Mouse (Mus musculus): ENCODE data around the gene Serpina3n.
"Not testable (repeated sequence)": the region's sequence is repeated elsewhere in the genome, so short reads cannot be mapped to it uniquely, and the experiment has no call there.

The Serpina3n gene

DNA sequence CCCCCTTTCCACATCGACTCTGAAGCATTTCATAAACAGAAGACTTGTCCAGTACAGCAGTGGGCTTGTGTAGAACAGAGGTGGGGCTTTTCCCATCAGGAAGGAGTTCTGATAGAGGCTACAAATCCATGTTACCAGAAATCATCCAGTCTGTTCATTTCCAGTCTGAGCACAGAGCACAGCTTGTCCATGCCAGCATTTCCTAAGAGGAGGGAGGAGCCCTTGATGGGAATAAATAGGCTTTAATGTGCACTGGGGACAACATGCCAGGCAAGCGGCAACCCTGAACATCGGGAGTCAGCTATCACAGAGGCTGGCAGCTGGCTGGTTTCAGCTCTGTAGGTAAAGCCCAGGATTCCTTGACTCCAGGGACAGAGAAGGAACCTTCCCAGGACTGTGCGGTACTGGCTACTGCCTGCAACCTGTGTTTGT lies at the start of gene Serpina3n:
Gene Serpina3n (plus strand): TSS at position 276 of the 432 bp plus-strand sequence.
- peak; percentile 46 for DNase-seq (ENCODE audit: low read depth, low spot score)

GRCm38 (mm10) chr12:104369986-104370385 lies 36.5 kb upstream of the Serpina3n start:
- DNase-seq (ENCODE audit: low read depth, low spot score) = no peak

DNA sequence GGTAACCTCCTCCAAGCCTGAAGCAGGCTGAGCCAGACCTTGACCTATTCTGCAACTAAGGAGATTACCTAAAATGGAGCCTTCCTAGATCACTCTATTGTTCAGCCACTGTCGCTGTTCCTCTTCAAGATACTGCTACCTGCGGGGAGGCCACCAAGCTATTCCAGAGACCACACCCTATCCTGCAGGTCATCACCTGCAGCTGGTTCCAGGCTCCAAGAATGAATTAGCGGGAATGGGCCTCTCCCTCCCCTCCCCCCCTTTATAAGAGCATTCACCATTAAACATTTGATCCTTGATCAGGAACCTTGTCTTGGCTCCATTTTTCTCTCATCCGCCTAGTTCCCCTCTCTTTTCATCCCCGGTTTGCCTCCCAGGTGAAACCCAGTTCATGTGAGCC lies 29.4 kb upstream of the Serpina3n start:
- not testable (repeated sequence) for DNase-seq (ENCODE audit: low read depth, low spot score)

DNA sequence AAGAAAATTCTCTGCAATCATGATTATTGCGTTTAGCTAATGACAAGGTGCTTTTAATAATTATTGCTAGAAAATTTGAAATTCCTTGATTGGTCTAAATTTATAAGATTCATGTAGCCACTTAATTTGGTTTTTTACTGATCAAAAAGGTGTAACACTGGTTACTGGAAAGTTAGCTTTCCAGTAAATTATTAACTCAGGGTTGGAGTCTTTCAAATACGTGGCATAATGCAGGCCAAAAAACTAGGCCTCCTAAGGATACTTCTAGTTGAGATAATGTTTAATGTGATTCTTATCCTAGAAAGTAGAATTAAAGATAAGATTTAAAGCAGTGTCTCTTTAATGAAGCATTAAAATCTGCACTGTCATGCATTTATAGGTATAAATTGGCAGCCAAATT lies 28.2 kb upstream of the Serpina3n start:
- not testable (repeated sequence) for DNase-seq (ENCODE audit: low read depth, low spot score)

DNA sequence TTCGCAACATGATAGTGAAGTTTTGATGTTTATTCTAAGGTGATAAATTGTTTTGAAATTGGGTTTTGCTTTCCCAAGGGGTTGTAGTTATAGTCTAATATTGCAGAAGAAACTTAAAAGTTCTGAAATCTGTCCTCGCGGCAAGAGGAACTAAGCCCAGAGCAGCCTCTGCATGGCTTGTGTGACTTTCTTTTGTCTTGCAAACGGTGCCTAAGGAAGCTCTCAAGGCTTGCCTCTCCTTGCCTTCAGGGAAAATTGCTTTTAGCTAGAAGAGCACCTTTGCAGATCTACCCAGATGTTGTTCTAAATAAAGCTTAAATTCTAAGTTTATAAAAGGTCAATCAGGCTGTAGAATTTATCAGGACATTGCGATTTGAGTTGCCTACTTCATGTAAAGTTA lies 27.7 kb upstream of the Serpina3n start:
- not testable (repeated sequence) for DNase-seq (ENCODE audit: low read depth, low spot score)

- no peak for DNase-seq (ENCODE audit: low read depth, low spot score)
These were observed 26.7 kb upstream of the Serpina3n start for GRCm38 (mm10) chr12:104379856-104380255.

DNA sequence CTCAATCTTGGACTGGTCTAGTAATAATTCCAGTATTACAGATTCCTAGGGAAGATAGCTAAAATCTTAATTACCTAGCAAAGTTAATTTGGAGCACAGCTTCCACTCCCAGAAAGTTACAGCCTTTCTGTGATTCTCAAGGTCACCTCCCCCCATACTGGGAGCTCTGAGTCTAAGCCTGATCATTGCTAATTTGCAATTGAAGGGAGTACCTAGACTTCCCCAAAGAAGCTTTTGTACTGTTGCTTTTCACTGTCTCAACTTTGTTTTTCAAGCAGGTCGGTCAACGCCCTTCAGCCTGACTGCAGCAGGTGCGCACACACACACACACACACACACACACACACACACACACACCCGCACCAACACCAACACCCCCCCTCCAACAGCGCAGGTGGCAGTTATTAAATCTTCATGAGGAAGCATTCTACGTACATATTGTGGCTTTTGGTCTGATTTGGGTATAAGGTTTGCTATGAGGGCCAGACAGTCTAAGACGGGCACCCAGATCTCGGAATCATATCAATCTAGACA lies 25.4 kb upstream of the Serpina3n start:
- not testable (repeated sequence) for DNase-seq (ENCODE audit: low read depth, low spot score)

- DNase-seq (ENCODE audit: low read depth, low spot score) = not testable (repeated sequence)
These were observed 20.5 kb upstream of the Serpina3n start for GRCm38 (mm10) chr12:104385987-104386386.

DNA sequence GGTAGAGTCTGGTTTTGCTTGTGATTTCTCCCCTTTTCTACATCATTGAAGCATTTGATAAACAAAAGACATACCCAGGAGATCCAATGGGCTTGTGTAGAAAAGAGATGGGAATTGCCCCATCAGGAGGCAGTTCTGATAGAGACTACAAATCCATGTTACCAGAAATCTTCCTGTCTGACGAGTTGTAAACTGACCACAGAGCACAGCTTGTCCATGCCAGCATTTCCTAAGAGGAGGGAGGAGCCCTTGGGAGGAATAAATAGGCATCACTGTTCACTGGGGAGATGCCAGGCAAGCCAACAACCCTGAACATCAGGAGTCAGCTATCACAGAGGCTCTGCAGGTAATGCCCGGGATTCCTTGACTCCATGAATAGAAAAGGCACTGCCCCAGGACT lies 19.7 kb upstream of the Serpina3n start:
- DNase-seq (ENCODE audit: low read depth, low spot score) = not testable (repeated sequence)

DNA sequence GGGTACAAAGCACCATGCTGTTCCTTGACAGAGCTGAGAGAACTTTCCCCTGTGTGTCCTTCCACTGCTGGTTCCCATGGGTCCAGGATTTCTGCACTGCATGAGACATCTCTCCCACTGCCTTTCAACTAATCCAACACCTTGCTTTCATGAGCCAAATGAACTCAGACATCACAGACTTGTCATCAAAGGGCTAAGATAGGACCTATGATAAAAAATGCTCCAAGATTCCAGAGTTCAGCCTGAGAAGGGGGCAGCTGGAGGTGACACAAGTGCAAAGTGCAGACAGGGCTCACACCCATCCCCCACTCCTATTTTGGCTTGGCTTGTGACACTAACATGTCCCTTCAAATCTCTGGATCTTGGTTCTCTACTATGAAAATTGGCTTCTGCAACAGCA lies 18.1 kb upstream of the Serpina3n start:
- DNase-seq (ENCODE audit: low read depth, low spot score) = no peak

- not testable (repeated sequence) for DNase-seq (ENCODE audit: low read depth, low spot score)
These were observed 15.5 kb upstream of the Serpina3n start for GRCm38 (mm10) chr12:104391057-104391456.

DNA sequence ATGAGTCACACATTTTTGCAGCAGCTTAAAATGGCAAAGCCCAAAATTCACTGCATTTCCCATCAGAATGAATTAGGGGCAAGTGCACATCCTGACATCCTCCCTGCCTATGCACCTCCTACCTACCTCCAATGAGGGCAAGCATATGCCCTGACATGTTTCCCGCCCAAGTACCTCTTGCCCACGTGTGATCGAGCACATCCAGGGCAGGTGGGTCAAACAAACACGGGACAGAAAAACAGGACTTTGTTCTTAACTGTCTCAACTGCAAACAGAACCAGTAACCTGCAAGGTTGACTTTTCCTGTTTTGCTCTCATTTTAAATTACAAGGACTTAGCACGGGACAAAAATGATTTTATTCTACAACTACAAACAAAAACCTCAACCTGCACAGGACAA lies 2.6 kb upstream of the Serpina3n start:
- DNase-seq (ENCODE audit: low read depth, low spot score) = no peak

DNA sequence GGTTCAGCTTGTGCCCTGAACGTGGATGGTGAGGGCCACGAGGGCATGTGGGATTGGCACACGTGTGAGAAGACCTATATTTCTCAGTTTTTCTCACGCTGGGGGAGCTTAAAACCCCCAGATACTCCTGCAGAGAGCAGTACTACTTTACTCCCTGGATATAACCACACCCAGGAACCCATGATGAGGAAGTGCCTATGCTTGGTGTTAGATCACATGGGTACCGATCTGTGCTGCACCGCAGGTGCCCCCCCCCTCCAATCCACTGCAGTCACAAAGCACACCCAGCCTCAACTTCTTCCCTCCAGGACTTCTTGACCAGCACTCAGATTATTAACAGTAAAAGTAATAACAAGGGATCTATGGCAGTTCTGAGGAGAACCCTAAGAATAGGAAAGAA lies 6.0 kb downstream of the Serpina3n start:
- DNase-seq (ENCODE audit: low read depth, low spot score) = no peak

- DNase-seq (ENCODE audit: low read depth, low spot score) = peak; percentile 51
These were observed 8.0 kb downstream of the Serpina3n start for GRCm38 (mm10) chr12:104414576-104414975.

GRCm38 (mm10) chr12:104415625-104416315 lies 9.2 kb downstream of the Serpina3n start:
- peak; percentile 98 for DNase-seq (ENCODE audit: low read depth, low spot score)

DNA sequence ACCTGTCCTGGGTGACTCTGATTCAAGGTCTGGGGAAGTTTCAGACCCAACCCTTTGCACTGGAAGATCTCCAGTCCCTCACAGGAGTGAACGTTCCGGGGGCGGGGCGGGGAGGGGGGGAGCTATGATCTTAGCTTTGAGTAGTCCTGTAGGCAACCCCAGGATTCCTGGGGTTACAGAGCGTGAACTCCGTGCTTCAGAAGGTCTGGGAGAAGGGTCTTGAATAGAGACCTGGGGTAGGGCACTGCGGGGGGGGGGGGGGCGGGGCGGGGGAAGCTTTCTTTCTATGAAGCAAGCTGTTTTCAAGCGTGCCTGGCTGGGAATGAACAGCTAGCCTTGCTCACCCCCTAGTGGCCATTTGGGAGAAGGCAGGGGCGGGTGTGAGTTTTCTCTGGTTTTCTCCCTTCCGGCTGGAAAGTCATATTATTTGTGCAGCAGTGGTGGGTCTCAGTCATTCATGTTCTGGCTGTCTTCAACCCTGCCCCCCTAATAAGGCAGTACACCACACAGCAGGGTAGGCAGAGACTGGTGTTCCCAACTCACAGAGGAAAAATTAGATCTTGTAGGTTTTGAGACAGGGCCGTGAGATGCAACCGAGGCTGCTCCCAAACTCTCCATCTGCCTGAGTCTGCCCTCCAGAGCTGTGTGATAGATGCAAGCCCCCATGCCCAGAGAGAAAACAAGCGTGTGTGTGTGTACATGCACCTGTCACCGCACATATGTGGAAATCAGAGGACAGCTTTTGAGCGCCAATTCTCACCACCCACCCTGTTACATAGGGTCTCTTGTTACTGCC lies 12.0 kb downstream of the Serpina3n start:
- peak; percentile 79 for DNase-seq (ENCODE audit: low read depth, low spot score)

- no peak for DNase-seq (ENCODE audit: low read depth, low spot score)
These were observed 12.6 kb downstream of the Serpina3n start for GRCm38 (mm10) chr12:104419136-104419462.

DNA sequence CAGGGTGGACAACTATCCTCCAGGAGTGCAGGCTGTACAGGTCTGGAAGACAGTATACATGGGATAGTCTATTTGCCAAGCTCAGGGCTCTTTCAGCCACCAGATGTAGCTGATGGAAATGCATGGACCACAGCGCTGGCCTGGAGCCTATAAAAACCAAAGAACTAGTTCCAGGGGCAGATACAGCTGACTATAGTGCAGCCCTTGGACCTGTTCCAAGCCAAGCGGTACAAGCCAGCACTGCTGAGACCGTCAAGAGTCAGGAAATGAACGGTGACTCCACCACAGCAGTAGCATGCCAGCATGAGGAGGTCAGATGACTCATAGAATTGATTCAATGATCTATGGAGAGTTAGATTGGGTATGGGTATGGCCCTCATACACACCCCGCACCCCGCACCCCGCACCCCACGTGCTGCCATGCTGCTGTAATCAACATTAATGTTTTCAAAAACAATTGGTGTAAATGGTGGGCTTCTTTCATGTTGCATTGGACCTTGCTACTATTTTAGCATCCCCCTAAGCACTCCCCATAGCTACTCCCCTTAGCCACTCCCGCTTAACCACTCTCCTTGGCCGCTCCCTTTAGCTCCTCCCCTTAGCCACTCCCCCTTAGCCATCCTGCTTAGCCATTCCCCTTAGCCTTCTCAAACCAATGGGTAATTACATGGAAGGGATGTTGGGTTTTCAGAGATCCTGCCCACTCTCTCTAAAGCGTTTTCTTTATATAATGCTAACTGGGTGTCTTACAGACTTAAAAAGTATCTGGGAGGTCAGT lies 16.3 kb downstream of the Serpina3n start:
- no peak for DNase-seq (ENCODE audit: low read depth, low spot score)

DNA sequence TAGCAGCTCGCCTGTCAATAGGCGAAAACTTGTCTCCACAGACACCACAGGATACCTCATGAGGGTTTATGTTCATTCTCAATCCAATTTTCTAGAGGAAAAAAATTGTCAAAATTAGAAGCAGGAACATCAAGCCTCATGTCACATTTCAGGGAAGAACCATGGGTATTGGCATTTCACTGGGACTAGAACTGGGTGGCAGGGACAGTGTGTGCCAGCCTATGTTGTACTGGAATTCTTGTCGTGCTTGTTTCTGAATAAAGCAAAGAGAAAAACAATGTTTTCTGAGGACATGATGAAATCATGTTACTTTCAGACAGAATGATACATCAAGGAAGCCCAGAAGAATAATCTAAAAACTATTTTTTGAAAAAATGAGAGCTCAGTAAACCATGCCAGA lies 19.1 kb downstream of the Serpina3n start:
- DNase-seq (ENCODE audit: low read depth, low spot score) = peak; percentile 12

- peak; percentile 70 for DNase-seq (ENCODE audit: low read depth, low spot score)
These were observed 20.4 kb downstream of the Serpina3n start for GRCm38 (mm10) chr12:104426915-104427314.

DNA sequence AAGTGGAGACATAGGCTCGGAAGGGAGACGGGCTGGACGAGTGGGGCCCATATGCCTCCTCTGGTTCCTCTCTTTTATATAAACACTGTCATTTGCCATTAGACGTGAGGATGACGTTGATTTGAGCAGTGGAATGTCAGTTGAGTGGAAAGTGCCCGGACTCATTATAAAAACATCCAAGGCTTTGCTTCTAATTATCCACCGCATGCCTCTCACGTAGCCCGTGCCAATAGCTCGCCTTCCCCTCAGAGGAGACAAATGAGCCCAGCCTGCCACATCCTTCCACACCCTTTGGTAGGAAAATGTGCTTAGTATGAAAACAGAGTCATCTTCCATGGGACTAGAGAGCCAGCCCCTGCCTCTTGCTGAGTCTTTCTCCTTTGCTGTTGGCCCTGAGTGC lies 24.8 kb downstream of the Serpina3n start:
- DNase-seq (ENCODE audit: low read depth, low spot score) = no peak

GRCm38 (mm10) chr12:104433214-104433613 lies 26.7 kb downstream of the Serpina3n start:
- DNase-seq (ENCODE audit: low read depth, low spot score) = no peak

All from brain, adult 2 months (tissue).